Mouse (Mus musculus) heart, adult 2 months (tissue): Measurements from ENCODE around the gene Pcdh15. TPM values are rescaled to one million over a fixed set of nuclear protein-coding genes. Genes with fewer than 3 reads are reported as not detected.
A peak's percentile ranks its signal among the peaks of the same experiment; 100 is the strongest.

ENCODE experiments used
- DNase-seq, 2 experiments: peaks; one replicate each; pipeline ENCODE4 v3.0.0; 2021
- H3K27ac ChIP-seq: fragments of 200-600 bp; 2 replicates; pipeline ENCODE4 v1.8.1; 2022
- H3K27me3 ChIP-seq: fragments of 200-500 bp; 2 replicates; pipeline ENCODE4 v1.6.1; 2012; ENCODE audit warnings: mild to moderate bottlenecking, low read length, inconsistent platforms, mixed read lengths; ENCODE audit not compliant: control insufficient read depth, insufficient read depth
- H3K36me3 ChIP-seq: fragments of 200-500 bp; 2 replicates; pipeline ENCODE4 v1.6.1; 2012; ENCODE audit warnings: low read length, inconsistent platforms; ENCODE audit not compliant: control insufficient read depth, insufficient read depth
- H3K4me1 ChIP-seq: fragments of 200-500 bp; 2 replicates; pipeline ENCODE4 v1.6.1; 2011; ENCODE audit warnings: low read length; ENCODE audit not compliant: control insufficient read depth, insufficient read depth
- H3K4me3 ChIP-seq: fragments of 200-600 bp; 2 replicates; pipeline ENCODE4 v1.8.1; 2022
- H3K79me2 ChIP-seq: fragments of 200-500 bp; replicated peaks from 2 replicates; pipeline ENCODE4 v1.6.1; 2012; ENCODE audit warnings: mild to moderate bottlenecking, inconsistent platforms, low read length, moderate library complexity, mixed read lengths; ENCODE audit not compliant: control insufficient read depth, insufficient read depth
- H3K9ac ChIP-seq: fragments of 200-500 bp; 2 replicates; pipeline ENCODE4 v1.6.1; 2012; ENCODE audit warnings: low read depth, mild to moderate bottlenecking, control low read depth, inconsistent platforms, low read length, mixed read lengths
- CTCF ChIP-seq: fragments of 200-600 bp; IDR thresholded peaks from 2 replicates; pipeline ENCODE4 v1.8.1; 2022; ENCODE audit warnings: antibody characterized with exemption, mild to moderate bottlenecking, moderate library complexity
- EP300 ChIP-seq: fragments of 200-500 bp; IDR thresholded peaks from 2 replicates; pipeline ENCODE4 v1.6.1; 2011; ENCODE audit warnings: low read depth, low read length, control low read depth; ENCODE audit not compliant: insufficient read depth
- POLR2A ChIP-seq: fragments of 200-500 bp; IDR thresholded peaks from 2 replicates; pipeline ENCODE4 v1.6.1; 2011; ENCODE audit warnings: mild to moderate bottlenecking, low read depth, low read length, control low read depth; ENCODE audit not compliant: insufficient read depth
- WGBS: fragments of 180-500 bp; shearing (Covaris S2); methylation state at CpG from one replicate; pipeline ENCODE4 v1.1.7; 2018; 5-methylcytosine and 5-hydroxymethylcytosine counted together
- intact Hi-C: fragments of 180-260 bp; cut with DNase I; formaldehyde crosslinking; loops from one replicate; pipeline ENCODE4 v1.15.1; 2025
- polyA plus RNA-seq: library from polyadenylated mRNA; depleted of rRNA; stranded (reverse); fragments of >200 nt; gene quantifications from 2 replicates; pipeline ENCODE4 v1.2.3, GENCODE M21; 2012
- total RNA-seq, 2 experiments: library from RNA; stranded (reverse); gene quantifications; 2 replicates each; pipeline ENCODE4 v1.2.3; 2021

Gene Pcdh15
- total and polyA plus RNA-seq, 3 experiments = 0.61 to 0.89 (median 0.68) TPM

GRCm38 (mm10) chr10:74414945-74415344 lies 1315.8 kb downstream of the Pcdh15 start:
- DNase-seq = no peak
- Histone ChIP-seq H3K4me3 (no peak overlapping the region), H3K79me2 (no peaks in the 10 kb centered on the region), H3K36me3 (no peaks in the 10 kb centered on the region), H3K27me3 (no peaks in the 10 kb centered on the region), H3K4me1 (no peaks in the 10 kb centered on the region), H3K9ac (no peak overlapping the region), H3K27ac (no peak overlapping the region)
- 82% methylated on average over 1 of the region's 1 CpGs for WGBS
- no peak for TF ChIP-seq EP300
- no peak for TF ChIP-seq CTCF
- TF ChIP-seq POLR2A = no peak
- intact Hi-C loops = no loop called here

DNA sequence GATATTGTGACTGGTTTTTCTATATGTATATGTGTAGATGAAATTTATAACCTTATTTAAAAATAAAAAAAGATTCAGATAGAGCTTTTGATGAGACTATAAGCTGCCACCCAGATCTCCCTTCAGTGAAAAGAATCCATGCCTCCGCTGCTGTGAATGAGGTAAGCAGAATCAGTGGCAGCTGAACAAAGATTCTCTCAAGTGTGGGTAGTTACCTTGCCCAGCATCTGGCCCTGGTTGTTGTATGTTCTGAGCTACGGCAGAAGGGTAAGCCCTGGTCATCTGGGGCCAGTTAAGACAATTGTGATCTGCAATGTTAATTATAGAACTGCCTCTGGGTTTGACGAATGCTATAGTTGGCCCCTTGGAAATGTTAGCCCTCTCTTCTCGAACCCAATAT lies 1316.2 kb downstream of the Pcdh15 start:
- Histone ChIP-seq H3K27me3 (no peaks in the 10 kb centered on the region), H3K27ac (no peak overlapping the region), H3K9ac (no peak overlapping the region), H3K4me1 (no peaks in the 10 kb centered on the region), H3K36me3 (no peaks in the 10 kb centered on the region), H3K79me2 (no peaks in the 10 kb centered on the region), H3K4me3 (no peak overlapping the region)
- WGBS = 65% methylated on average over 4 of the region's 4 CpGs
- TF ChIP-seq CTCF (no peak), POLR2A (no peak), EP300 (no peak)
- intact Hi-C loops = no loop called here
- no peak for DNase-seq

- no peaks in the 10 kb centered on the region for H3K36me3 ChIP-seq
- H3K27me3 ChIP-seq = no peaks in the 10 kb centered on the region
- H3K9ac ChIP-seq = no peak overlapping the region
- H3K4me1 ChIP-seq = no peaks in the 10 kb centered on the region
- no peak overlapping the region for H3K4me3 ChIP-seq
- no peaks in the 10 kb centered on the region for H3K79me2 ChIP-seq
- H3K27ac ChIP-seq = no peak overlapping the region
- intact Hi-C loops = no loop called here
- TF ChIP-seq EP300 (no peak), CTCF (no peak), POLR2A (no peak)
- no peak for DNase-seq
- 88% methylated on average over 10 of the region's 10 CpGs for WGBS
These were observed 1316.8 kb downstream of the Pcdh15 start for GRCm38 (mm10) chr10:74415949-74416348.

DNA sequence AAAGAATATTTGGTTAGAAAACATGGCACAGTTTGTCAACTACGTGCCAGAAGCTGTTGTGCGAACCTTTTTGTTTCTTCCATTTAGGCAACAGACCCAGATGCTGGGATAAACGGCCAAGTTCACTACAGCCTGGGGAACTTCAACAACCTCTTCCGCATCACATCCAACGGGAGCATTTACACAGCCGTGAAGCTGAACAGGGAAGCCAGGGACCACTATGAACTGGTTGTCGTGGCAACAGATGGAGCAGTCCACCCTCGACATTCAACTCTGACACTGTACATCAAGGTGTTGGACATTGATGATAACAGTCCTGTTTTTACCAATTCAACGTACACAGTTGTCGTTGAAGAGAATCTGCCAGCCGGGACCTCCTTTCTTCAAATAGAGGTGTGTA lies 1350.9 kb downstream of the Pcdh15 start:
- DNase-seq = no peak
- intact Hi-C loops = no loop called here
- TF ChIP-seq CTCF (no peak), EP300 (no peak), POLR2A (no peak)
- no peak overlapping the region for H3K27ac ChIP-seq
- WGBS = 83% methylated on average over 11 of the region's 11 CpGs
- H3K27me3 ChIP-seq = no peaks in the 10 kb centered on the region
- H3K36me3 ChIP-seq = no peaks in the 10 kb centered on the region
- H3K79me2 ChIP-seq = no peaks in the 10 kb centered on the region
- H3K4me3 ChIP-seq = no peak overlapping the region
- no peak overlapping the region for H3K9ac ChIP-seq
- no peaks in the 10 kb centered on the region for H3K4me1 ChIP-seq

GRCm38 (mm10) chr10:74463972-74464371 lies 1364.8 kb downstream of the Pcdh15 start:
- no peak overlapping the region for H3K4me3 ChIP-seq
- no peak overlapping the region for H3K27ac ChIP-seq
- no peak for DNase-seq
- TF ChIP-seq POLR2A (no peak), CTCF (peak; percentile 71)
- H3K9ac ChIP-seq = no peak overlapping the region
- WGBS = 21% methylated on average over 2 of the region's 2 CpGs
- H3K36me3 ChIP-seq = no peaks in the 10 kb centered on the region
- no peaks in the 10 kb centered on the region for H3K27me3 ChIP-seq
- intact Hi-C loops = no loop called here
- H3K4me1 ChIP-seq = no peaks in the 10 kb centered on the region
- no peaks in the 10 kb centered on the region for H3K79me2 ChIP-seq

DNA sequence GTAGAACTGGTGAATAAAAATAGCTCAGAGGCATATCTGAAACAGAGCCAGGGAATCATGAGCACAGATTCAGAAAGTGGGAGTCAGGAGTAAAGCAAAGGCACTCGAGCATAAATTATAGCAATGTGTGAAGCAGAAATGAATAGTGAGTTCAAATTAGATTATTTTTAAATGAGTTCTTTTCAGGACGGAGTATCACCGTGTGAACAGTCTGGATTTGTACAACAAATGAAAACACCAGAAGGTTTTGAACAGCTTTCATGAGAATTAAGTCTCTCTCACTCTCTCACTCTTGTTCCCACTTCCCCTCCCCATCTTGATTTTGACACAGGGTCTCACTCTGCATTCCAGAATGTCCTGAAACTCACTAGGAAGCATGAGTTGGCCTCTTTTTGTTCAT lies 1381.6 kb downstream of the Pcdh15 start:
- Histone ChIP-seq H3K36me3 (no peaks in the 10 kb centered on the region), H3K4me1 (no peaks in the 10 kb centered on the region), H3K79me2 (no peaks in the 10 kb centered on the region), H3K9ac (no peak overlapping the region), H3K4me3 (no peak overlapping the region), H3K27me3 (no peaks in the 10 kb centered on the region), H3K27ac (no peak overlapping the region)
- intact Hi-C loops = no loop called here
- no peak for DNase-seq
- 64% methylated on average over 3 of the region's 3 CpGs for WGBS
- TF ChIP-seq EP300 = no peak
- no peak for TF ChIP-seq CTCF
- TF ChIP-seq POLR2A = no peak
